Mouse (Mus musculus): ENCODE data around the gene Cdc26. TPM values are rescaled to one million over a fixed set of nuclear protein-coding genes. Genes with fewer than 3 reads are reported as not detected.

Gene Cdc26
- polyA plus RNA-seq, 1 experiment from 2014 or later = 176 TPM

DNA sequence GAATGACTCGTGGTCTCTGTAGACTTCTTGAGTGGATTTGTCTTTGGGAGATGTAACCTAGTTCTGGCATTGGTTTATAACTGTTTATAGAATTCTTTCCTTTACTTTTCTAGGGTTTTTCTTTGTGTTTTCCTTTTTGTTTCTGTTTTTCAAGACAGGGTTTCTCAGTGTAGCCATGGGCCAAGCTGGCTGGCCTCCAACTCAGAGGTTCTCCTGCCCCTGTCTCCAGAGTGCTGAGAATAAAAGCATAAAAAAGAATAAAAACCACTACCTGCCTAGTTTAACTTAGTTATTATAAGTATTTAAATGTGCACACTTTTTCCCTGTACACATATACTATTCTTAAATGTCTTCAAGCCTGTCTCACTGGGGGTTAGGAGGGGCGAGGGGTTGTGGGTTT lies 1.9 kb upstream of the Cdc26 start:
- ATAC-seq (ENCODE audit: low FRiP score) = no peak

DNA sequence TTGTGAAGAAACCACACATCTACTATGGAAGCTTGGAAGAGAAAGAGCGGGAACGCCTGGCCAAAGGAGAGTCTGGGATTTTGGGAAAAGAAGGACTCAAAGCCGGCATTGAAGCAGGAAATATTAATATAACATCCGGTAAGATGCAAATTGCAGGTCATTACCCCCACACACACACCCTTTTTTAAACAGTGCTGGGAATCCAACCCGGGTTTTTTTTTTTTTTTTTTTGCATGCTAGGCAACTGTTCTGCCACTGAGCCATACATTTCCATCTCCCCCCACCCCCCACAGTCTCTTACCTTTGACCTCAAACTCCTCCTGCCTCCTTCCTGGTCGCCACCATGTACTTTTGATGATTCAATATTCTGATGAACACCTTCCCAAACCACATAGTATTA lies 1.2 kb upstream of the Cdc26 start:
- WGBS = 42% methylated on average over 6 of the region's 6 CpGs
- no peaks in the 10 kb centered on the region for H3K27me3 ChIP-seq (ENCODE audit: control insufficient read depth, insufficient read depth, low read length)
- no peak overlapping the region for H3K27ac ChIP-seq (ENCODE audit: low read depth, low read length)
- H3K4me1 ChIP-seq (ENCODE audit: control insufficient read depth, insufficient read depth, low read length) = peaks cover 13% of the 10 kb centered on the region
- DNase-seq (ENCODE audit: low spot score, missing footprints) (no peak), ATAC-seq (ENCODE audit: low FRiP score) (no peak)
- peak overlapping the region; percentile 76 for H3K4me3 ChIP-seq (ENCODE audit: low read depth, low read length)
- no peaks in the 10 kb centered on the region for H3K9me3 ChIP-seq (ENCODE audit: control insufficient read depth, low read length)
- H3K36me3 ChIP-seq (ENCODE audit: control insufficient read depth, insufficient read depth, low read length) = peaks cover 8% of the 10 kb centered on the region; the same call in 1 of the 2 replicates
- peak overlapping the region; percentile 75 for H3K4me2 ChIP-seq
- peak overlapping the region; percentile 91 for H3K9ac ChIP-seq (ENCODE audit: low read length)

More for the DNA sequence above, 1.9 kb upstream of the Cdc26 start:
- Histone ChIP-seq H3K9ac (ENCODE audit: low read length) (no peak overlapping the region; the same call in 1 of the 2 replicates), H3K4me3 (ENCODE audit: low read depth, low read length) (no peak overlapping the region), H3K27me3 (ENCODE audit: control insufficient read depth, insufficient read depth, low read length) (no peaks in the 10 kb centered on the region), H3K4me2 (peak overlapping the region; percentile 75; the same call in 1 of the 2 replicates), H3K27ac (ENCODE audit: low read depth, low read length) (no peak overlapping the region), H3K36me3 (ENCODE audit: control insufficient read depth, insufficient read depth, low read length) (peaks cover 14% of the 10 kb centered on the region; the same call in 1 of the 2 replicates), H3K4me1 (ENCODE audit: control insufficient read depth, insufficient read depth, low read length) (peaks cover 13% of the 10 kb centered on the region), H3K9me3 (ENCODE audit: control insufficient read depth, low read length) (no peaks in the 10 kb centered on the region)
- no peak for DNase-seq (ENCODE audit: low spot score, missing footprints)
- 88% methylated on average over 2 of the region's 2 CpGs for WGBS

DNA sequence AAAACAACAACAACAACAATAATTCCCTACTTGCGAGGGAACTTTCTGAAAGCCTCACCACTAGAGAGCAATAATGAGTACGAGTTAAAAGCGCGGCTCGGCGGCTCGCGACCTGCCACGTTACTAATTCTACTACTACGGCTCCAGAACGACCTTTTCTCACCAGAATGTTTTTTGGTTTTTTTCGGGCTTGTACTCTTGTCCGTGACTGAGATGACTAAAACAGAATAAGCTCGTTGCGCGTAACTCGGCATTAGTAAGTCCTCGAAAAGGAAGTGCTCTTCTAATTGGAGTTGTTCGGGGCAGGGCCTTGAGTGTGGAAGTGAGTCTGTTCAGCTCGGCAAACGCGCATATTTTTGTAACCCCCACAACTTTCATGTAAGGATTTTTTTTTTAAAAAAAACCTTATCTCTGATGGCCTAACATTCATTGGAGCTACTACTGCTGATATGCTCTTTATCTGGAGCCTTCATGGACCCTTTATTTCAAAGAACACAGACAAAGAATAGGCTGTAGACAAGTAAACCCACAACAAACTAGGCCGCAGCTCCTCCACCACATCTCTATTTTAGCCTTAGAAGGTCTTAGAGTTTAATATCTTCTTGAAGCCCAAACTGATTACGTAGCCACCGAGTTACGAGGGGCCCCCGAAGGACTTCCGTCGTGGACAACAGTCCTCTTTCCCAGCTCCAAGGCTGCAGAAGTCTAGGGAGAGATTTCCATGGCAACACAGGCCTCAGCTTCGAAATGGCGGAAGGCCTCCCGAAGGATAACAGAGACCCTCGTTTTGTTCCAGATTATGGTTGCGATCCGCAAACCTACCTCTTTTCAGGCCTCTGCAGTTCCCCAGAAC lies 486 bp downstream of the Cdc26 start:
- DNase-seq (ENCODE audit: low spot score, missing footprints) = peak; percentile 97
- Histone ChIP-seq H3K4me1 (ENCODE audit: control insufficient read depth, insufficient read depth, low read length) (peaks cover 13% of the 10 kb centered on the region), H3K9ac (ENCODE audit: low read length) (peak overlapping the region; percentile 91), H3K27ac (ENCODE audit: low read depth, low read length) (peak overlapping the region; percentile 15; the same call in 1 of the 2 replicates), H3K4me3 (ENCODE audit: low read depth, low read length) (peak overlapping the region; percentile 76), H3K36me3 (ENCODE audit: control insufficient read depth, insufficient read depth, low read length) (peaks cover 4% of the 10 kb centered on the region; the same call in 1 of the 2 replicates), H3K9me3 (ENCODE audit: control insufficient read depth, low read length) (no peaks in the 10 kb centered on the region), H3K4me2 (peak overlapping the region; percentile 35), H3K27me3 (ENCODE audit: control insufficient read depth, insufficient read depth, low read length) (no peaks in the 10 kb centered on the region)
- under 1% methylated on average over 35 of the region's 35 CpGs for WGBS
- peak; percentile 65 for ATAC-seq (ENCODE audit: low FRiP score)

DNA sequence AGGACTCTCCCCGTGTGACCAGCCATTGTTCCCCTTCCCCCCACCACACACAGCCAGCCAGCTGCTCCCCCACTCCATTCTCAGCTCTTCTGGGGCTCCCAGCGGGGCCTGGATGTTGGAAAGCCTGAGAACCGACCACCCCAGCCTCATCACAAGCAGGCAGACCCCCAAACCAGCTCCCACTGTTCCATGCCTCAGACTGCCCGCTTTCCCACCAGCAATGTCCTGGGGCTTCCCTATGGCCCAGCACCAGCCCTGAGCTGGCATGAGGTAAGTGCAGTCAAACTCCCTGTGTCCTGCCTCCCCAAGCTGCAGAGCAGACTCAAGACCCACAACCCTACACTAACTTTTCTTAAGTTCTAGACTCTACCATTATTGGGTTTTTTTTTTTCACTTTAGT lies 2.3 kb downstream of the Cdc26 start:
- Histone ChIP-seq H3K27me3 (ENCODE audit: control insufficient read depth, insufficient read depth, low read length) (no peaks in the 10 kb centered on the region), H3K4me1 (ENCODE audit: control insufficient read depth, insufficient read depth, low read length) (peaks cover 13% of the 10 kb centered on the region), H3K36me3 (ENCODE audit: control insufficient read depth, insufficient read depth, low read length) (peaks cover 2% of the 10 kb centered on the region; the same call in 1 of the 2 replicates), H3K9me3 (ENCODE audit: control insufficient read depth, low read length) (no peaks in the 10 kb centered on the region), H3K4me2 (no peak overlapping the region), H3K9ac (ENCODE audit: low read length) (no peak overlapping the region), H3K27ac (ENCODE audit: low read depth, low read length) (no peak overlapping the region), H3K4me3 (ENCODE audit: low read depth, low read length) (no peak overlapping the region)
- DNase-seq (ENCODE audit: low spot score, missing footprints) = no peak
- no peak for ATAC-seq (ENCODE audit: low FRiP score)
- WGBS = 90% methylated on average over 4 of the region's 4 CpGs

DNA sequence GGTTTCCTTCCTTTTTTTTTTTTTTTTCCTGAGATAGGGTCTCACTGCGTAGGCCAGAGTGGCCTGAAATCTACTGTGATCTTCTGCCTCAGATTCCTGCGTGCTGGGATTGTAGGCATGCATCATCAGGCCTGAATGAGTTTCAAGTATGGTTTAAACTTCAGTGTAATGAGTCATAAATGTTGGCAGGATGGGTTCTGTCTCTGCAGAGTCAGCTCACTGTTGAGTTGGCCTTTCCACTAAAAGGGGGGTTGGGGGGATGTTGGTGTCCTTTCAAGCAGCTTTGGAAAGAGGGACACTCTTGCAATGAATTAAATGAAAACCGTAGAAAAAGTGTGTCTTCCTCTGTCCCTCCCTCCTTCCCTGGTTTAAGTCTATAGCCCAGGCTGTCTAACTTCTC lies 9.5 kb downstream of the Cdc26 start:
- Histone ChIP-seq H3K27me3 (ENCODE audit: control insufficient read depth, insufficient read depth, low read length) (no peaks in the 10 kb centered on the region), H3K27ac (ENCODE audit: low read depth, low read length) (no peak overlapping the region), H3K4me1 (ENCODE audit: control insufficient read depth, insufficient read depth, low read length) (no peaks in the 10 kb centered on the region), H3K36me3 (ENCODE audit: control insufficient read depth, insufficient read depth, low read length) (peaks cover 14% of the 10 kb centered on the region; the same call in 1 of the 2 replicates), H3K4me3 (ENCODE audit: low read depth, low read length) (no peak overlapping the region), H3K9ac (ENCODE audit: low read length) (no peak overlapping the region), H3K4me2 (no peak overlapping the region), H3K9me3 (ENCODE audit: control insufficient read depth, low read length) (no peaks in the 10 kb centered on the region)
- WGBS = 92% methylated on average over 3 of the region's 3 CpGs
- DNase-seq (ENCODE audit: low spot score, missing footprints) (no peak), ATAC-seq (ENCODE audit: low FRiP score) (no peak)

DNA sequence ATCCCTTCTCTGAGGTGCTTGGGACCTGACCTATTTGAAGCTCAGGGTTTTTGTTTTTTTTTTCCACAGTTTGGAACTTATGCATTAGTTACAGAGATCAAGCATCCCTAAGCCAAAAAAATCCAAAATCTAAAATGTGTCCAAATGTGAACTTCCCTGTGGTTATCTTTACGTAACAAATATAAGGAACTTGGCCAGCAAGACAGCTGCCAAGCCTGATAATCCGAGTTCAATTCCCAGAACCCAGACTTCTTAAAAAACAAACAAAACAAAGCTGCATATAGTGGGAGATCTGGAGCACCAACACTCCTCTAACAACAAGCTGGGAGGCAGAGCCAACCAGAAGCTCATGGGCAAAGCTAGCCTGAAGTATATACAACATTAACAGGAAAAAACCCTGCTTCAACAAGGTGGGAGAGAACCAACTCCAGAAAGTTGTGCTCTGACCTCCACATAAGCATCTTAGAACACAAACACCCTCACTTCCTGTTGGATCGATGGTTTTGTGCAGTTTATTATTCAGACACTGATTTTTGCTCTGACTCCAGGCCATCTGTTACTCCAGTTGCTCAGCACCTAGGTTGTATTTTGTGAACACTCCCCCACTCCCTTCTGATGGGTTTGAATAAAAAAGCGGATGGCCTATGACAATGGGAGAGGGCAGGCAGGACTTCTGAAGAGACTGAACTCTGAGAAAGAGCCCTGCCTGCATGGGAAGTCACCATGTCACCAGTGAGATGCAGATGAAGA lies 10.7 kb downstream of the Cdc26 start:
- Histone ChIP-seq H3K36me3 (ENCODE audit: control insufficient read depth, insufficient read depth, low read length) (peaks cover 14% of the 10 kb centered on the region; the same call in 1 of the 2 replicates), H3K27me3 (ENCODE audit: control insufficient read depth, insufficient read depth, low read length) (no peaks in the 10 kb centered on the region), H3K4me1 (ENCODE audit: control insufficient read depth, insufficient read depth, low read length) (no peaks in the 10 kb centered on the region), H3K9ac (ENCODE audit: low read length) (no peak overlapping the region), H3K9me3 (ENCODE audit: control insufficient read depth, low read length) (no peaks in the 10 kb centered on the region), H3K4me2 (no peak overlapping the region), H3K4me3 (ENCODE audit: low read depth, low read length) (no peak overlapping the region), H3K27ac (ENCODE audit: low read depth, low read length) (no peak overlapping the region)
- no peak for DNase-seq (ENCODE audit: low spot score, missing footprints)
- 86% methylated on average over 4 of the region's 4 CpGs for WGBS
- ATAC-seq (ENCODE audit: low FRiP score) = no peak

- Histone ChIP-seq H3K9ac (ENCODE audit: low read length) (no peak overlapping the region), H3K4me2 (no peak overlapping the region), H3K4me3 (ENCODE audit: low read depth, low read length) (no peak overlapping the region), H3K4me1 (ENCODE audit: control insufficient read depth, insufficient read depth, low read length) (no peaks in the 10 kb centered on the region), H3K9me3 (ENCODE audit: control insufficient read depth, low read length) (no peaks in the 10 kb centered on the region), H3K27ac (ENCODE audit: low read depth, low read length) (no peak overlapping the region), H3K27me3 (ENCODE audit: control insufficient read depth, insufficient read depth, low read length) (no peaks in the 10 kb centered on the region), H3K36me3 (ENCODE audit: control insufficient read depth, insufficient read depth, low read length) (peaks cover 12% of the 10 kb centered on the region; the same call in 1 of the 2 replicates)
- DNase-seq (ENCODE audit: low spot score, missing footprints) = no peak
- ATAC-seq (ENCODE audit: low FRiP score) = no peak
- 96% methylated on average over 1 of the region's 1 CpGs for WGBS
These were observed 12.6 kb downstream of the Cdc26 start for GRCm38 (mm10) chr4:62395806-62396205.

DNA sequence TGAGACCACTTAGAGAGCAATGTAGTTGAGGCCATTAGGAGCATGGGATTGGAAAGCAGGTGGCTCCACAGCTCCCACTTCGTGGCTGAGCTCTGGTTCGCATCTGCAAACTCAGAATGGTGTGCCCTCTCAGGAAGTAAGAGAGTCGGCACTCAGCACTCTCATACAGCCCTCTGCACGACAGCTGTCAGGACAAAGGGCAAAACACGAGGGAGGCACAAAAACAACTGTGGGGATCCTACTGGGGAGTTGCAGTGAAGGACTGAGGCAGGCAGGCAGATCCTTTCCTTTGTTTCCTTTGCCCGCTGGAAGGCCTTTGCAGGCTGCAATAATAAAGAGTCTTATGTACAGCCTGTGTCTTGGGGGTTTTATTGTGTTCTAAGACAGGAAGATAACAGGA lies 15.0 kb downstream of the Cdc26 start:
- Histone ChIP-seq H3K9ac (ENCODE audit: low read length) (no peak overlapping the region), H3K4me2 (no peak overlapping the region), H3K27ac (ENCODE audit: low read depth, low read length) (peak overlapping the region; percentile 51; the same call in 1 of the 2 replicates), H3K36me3 (ENCODE audit: control insufficient read depth, insufficient read depth, low read length) (peaks cover 8% of the 10 kb centered on the region; the same call in 1 of the 2 replicates), H3K9me3 (ENCODE audit: control insufficient read depth, low read length) (no peaks in the 10 kb centered on the region), H3K4me3 (ENCODE audit: low read depth, low read length) (no peak overlapping the region), H3K4me1 (ENCODE audit: control insufficient read depth, insufficient read depth, low read length) (no peaks in the 10 kb centered on the region), H3K27me3 (ENCODE audit: control insufficient read depth, insufficient read depth, low read length) (no peaks in the 10 kb centered on the region)
- WGBS = 34% methylated on average over 6 of the region's 6 CpGs
- DNase-seq (ENCODE audit: low spot score, missing footprints) (no peak), ATAC-seq (ENCODE audit: low FRiP score) (peak; percentile 71)

- ATAC-seq (ENCODE audit: low FRiP score) = no peak
- H3K9ac ChIP-seq (ENCODE audit: low read length) = no peak overlapping the region
- no peak overlapping the region for H3K4me3 ChIP-seq (ENCODE audit: low read depth, low read length)
- no peaks in the 10 kb centered on the region for H3K4me1 ChIP-seq (ENCODE audit: control insufficient read depth, insufficient read depth, low read length)
- no peak overlapping the region for H3K27ac ChIP-seq (ENCODE audit: low read depth, low read length)
- WGBS = 91% methylated on average over 7 of the region's 7 CpGs
- H3K9me3 ChIP-seq (ENCODE audit: control insufficient read depth, low read length) = no peaks in the 10 kb centered on the region
- H3K27me3 ChIP-seq (ENCODE audit: control insufficient read depth, insufficient read depth, low read length) = no peaks in the 10 kb centered on the region
- H3K4me2 ChIP-seq = no peak overlapping the region
- H3K36me3 ChIP-seq (ENCODE audit: control insufficient read depth, insufficient read depth, low read length) = peaks cover 5% of the 10 kb centered on the region
- no peak for DNase-seq (ENCODE audit: low spot score, missing footprints)
These were observed 16.6 kb downstream of the Cdc26 start for GRCm38 (mm10) chr4:62391892-62392291.

All from midbrain, embryonic 11.5 days (tissue).